Mouse (Mus musculus): ENCODE data around the gene Gm13285. TPM values are rescaled to one million over a fixed set of nuclear protein-coding genes. Genes with fewer than 3 reads are reported as not detected.
"Not testable (repeated sequence)": the region's sequence is repeated elsewhere in the genome, so short reads cannot be mapped to it uniquely, and the experiment has no call there.

Gene Gm13285
- polyA plus RNA-seq, 1 experiment from 2014 or later = 0.34 TPM

DNA sequence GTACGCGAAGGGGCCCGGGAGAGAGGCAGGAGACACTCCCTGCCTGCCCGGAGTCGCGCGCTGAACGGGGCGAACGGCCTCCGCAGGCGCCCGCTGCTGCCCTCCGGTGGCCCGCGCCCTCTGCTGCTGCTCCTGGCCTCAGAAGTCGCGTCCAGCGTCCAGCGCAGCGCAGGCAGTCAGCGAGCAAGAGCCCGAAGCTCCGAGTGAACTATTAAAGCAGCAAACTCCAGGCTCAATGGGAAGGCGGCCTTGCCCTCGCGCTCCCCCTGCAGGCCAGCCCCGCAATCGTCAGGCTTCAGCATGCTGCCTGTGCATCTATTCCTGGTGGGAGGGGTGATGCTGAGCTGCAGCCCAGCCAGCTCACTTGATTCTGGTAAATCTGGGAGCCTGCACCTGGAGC lies 22.8 kb upstream of the Gm13285 start, which contains the start of gene Gm13289:
Gene Gm13289 (plus strand): TSS at position 301 of the 400 bp plus-strand sequence.
- not testable (repeated sequence) for H3K9me3 ChIP-seq; H3K4me1 ChIP-seq; H3K27ac ChIP-seq; DNase-seq (ENCODE audit: low spot score); H3K27me3 ChIP-seq (ENCODE audit: insufficient read depth, poor library complexity, severe bottlenecking); H3K36me3 ChIP-seq; H3K4me3 ChIP-seq
- no CpG with 5 or more reads among the region's 29 CpGs for WGBS

DNA sequence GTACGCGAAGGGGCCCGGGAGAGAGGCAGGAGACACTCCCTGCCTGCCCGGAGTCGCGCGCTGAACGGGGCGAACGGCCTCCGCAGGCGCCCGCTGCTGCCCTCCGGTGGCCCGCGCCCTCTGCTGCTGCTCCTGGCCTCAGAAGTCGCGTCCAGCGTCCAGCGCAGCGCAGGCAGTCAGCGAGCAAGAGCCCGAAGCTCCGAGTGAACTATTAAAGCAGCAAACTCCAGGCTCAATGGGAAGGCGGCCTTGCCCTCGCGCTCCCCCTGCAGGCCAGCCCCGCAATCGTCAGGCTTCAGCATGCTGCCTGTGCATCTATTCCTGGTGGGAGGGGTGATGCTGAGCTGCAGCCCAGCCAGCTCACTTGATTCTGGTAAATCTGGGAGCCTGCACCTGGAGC lies 19.9 kb upstream of the Gm13285 start, which contains the start of gene Gm13272:
Gene Gm13272 (plus strand): TSS at position 301 of the 400 bp plus-strand sequence.
- H3K27ac ChIP-seq; H3K36me3 ChIP-seq; H3K9me3 ChIP-seq; H3K4me3 ChIP-seq; H3K4me1 ChIP-seq; H3K27me3 ChIP-seq (ENCODE audit: insufficient read depth, poor library complexity, severe bottlenecking); DNase-seq (ENCODE audit: low spot score): not testable (repeated sequence)
- WGBS = no CpG with 5 or more reads among the region's 29 CpGs

DNA sequence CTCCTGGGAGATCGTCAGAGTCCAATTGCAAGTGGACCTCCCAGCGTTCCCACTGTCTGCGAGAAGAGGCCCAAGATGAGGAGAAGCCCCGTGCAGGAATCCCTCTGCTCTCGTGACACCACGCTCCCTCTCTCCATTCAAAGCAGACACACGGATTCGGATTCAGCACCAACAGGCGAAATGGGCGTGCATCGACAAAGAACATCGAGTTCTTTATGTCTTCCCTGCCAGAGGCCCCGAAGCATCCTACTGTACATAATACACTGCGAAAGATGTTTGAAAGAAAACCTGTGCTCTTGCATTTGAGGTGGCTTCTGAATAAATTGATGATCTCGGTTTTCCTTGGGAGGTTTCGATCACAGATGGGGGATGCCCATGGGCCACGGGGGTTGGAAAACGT lies 19.1 kb upstream of the Gm13285 start:
- not testable (repeated sequence) for H3K4me3 ChIP-seq; DNase-seq (ENCODE audit: low spot score); H3K27ac ChIP-seq; H3K4me1 ChIP-seq; H3K36me3 ChIP-seq; H3K27me3 ChIP-seq (ENCODE audit: insufficient read depth, poor library complexity, severe bottlenecking); H3K9me3 ChIP-seq
- whole genome bisulfite sequencing = 39% methylated on average over 16 of the region's 18 CpGs

DNA sequence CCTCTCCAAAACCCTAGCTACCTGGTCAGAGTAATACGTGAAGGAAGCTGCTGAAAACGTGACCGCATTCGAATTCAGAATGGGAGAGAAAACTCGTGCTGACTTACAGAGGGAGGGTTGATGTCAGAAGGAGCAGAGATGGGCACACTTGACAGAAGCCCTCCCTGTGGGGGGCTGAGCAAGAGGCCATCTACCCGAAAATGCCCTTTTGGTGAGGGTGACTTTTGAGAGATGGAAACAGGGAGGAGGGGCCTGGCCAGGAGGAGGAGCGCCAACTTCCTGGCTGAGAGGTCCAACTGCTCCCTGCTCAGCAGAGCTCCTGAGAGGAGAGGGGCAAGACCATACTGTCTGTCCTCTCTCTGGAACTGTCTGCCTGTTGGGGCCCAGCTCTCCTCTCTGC lies 17.6 kb upstream of the Gm13285 start, which contains the start of gene Ifnz:
Gene Ifnz (plus strand): TSS at position 301 of the 400 bp plus-strand sequence.
- H3K36me3 ChIP-seq; H3K9me3 ChIP-seq; H3K27ac ChIP-seq; H3K27me3 ChIP-seq (ENCODE audit: insufficient read depth, poor library complexity, severe bottlenecking); DNase-seq (ENCODE audit: low spot score); H3K4me1 ChIP-seq; H3K4me3 ChIP-seq: not testable (repeated sequence)
- 19% methylated on average over 4 of the region's 7 CpGs for WGBS

DNA sequence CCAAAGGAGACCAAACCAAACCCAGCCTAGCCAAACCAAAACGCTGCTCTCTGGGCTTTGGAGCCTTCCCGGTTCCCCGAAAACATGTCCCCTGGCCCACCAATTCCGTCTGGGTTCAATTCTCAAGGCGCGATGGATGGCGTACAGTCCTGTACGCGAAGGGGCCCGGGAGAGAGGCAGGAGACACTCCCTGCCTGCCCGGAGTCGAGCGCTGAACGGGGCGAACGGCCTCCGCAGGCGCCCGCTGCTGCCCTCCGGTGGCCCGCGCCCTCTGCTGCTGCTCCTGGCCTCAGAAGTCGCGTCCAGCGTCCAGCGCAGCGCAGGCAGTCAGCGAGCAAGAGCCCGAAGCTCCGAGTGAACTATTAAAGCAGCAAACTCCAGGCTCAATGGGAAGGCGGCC lies 17.1 kb upstream of the Gm13285 start:
- not testable (repeated sequence) for DNase-seq (ENCODE audit: low spot score); H3K27me3 ChIP-seq (ENCODE audit: insufficient read depth, poor library complexity, severe bottlenecking); H3K27ac ChIP-seq; H3K4me3 ChIP-seq; H3K36me3 ChIP-seq; H3K9me3 ChIP-seq; H3K4me1 ChIP-seq
- 2% methylated on average over 17 of the region's 31 CpGs for WGBS

DNA sequence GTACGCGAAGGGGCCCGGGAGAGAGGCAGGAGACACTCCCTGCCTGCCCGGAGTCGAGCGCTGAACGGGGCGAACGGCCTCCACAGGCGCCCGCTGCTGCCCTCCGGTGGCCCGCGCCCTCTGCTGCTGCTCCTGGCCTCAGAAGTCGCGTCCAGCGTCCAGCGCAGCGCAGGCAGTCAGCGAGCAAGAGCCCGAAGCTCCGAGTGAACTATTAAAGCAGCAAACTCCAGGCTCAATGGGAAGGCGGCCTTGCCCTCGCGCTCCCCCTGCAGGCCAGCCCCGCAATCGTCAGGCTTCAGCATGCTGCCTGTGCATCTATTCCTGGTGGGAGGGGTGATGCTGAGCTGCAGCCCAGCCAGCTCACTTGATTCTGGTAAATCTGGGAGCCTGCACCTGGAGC lies 14.1 kb upstream of the Gm13285 start, which contains the start of gene Gm13276:
Gene Gm13276 (plus strand): TSS at position 301 of the 400 bp plus-strand sequence.
- H3K4me3 ChIP-seq; H3K27me3 ChIP-seq (ENCODE audit: insufficient read depth, poor library complexity, severe bottlenecking); DNase-seq (ENCODE audit: low spot score); H3K9me3 ChIP-seq; H3K27ac ChIP-seq; H3K4me1 ChIP-seq; H3K36me3 ChIP-seq: not testable (repeated sequence)
- WGBS = no CpG with 5 or more reads among the region's 27 CpGs

DNA sequence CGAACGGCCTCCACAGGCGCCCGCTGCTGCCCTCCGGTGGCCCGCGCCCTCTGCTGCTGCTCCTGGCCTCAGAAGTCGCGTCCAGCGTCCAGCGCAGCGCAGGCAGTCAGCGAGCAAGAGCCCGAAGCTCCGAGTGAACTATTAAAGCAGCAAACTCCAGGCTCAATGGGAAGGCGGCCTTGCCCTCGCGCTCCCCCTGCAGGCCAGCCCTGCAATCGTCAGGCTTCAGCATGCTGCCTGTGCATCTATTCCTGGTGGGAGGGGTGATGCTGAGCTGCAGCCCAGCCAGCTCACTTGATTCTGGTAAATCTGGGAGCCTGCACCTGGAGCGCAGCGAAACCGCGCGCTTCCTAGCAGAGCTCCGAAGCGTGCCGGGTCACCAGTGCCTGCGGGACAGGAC lies 11.1 kb upstream of the Gm13285 start, which contains the start of gene Gm13277:
Gene Gm13277 (plus strand): TSS at position 231 of the 400 bp plus-strand sequence.
- not testable (repeated sequence) for DNase-seq (ENCODE audit: low spot score); H3K36me3 ChIP-seq; H3K27ac ChIP-seq; H3K4me1 ChIP-seq; H3K4me3 ChIP-seq; H3K9me3 ChIP-seq; H3K27me3 ChIP-seq (ENCODE audit: insufficient read depth, poor library complexity, severe bottlenecking)
- WGBS = 0% methylated on average over 3 of the region's 28 CpGs

DNA sequence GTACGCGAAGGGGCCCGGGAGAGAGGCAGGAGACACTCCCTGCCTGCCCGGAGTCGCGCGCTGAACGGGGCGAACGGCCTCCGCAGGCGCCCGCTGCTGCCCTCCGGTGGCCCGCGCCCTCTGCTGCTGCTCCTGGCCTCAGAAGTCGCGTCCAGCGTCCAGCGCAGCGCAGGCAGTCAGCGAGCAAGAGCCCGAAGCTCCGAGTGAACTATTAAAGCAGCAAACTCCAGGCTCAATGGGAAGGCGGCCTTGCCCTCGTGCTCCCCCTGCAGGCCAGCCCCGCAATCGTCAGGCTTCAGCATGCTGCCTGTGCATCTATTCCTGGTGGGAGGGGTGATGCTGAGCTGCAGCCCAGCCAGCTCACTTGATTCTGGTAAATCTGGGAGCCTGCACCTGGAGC lies 8.2 kb upstream of the Gm13285 start, which contains the start of gene Gm13278:
Gene Gm13278 (plus strand): TSS at position 301 of the 400 bp plus-strand sequence.
- H3K9me3 ChIP-seq; DNase-seq (ENCODE audit: low spot score); H3K4me3 ChIP-seq; H3K27ac ChIP-seq; H3K27me3 ChIP-seq (ENCODE audit: insufficient read depth, poor library complexity, severe bottlenecking); H3K4me1 ChIP-seq; H3K36me3 ChIP-seq: not testable (repeated sequence)
- no CpG with 5 or more reads among the region's 28 CpGs for WGBS

DNA sequence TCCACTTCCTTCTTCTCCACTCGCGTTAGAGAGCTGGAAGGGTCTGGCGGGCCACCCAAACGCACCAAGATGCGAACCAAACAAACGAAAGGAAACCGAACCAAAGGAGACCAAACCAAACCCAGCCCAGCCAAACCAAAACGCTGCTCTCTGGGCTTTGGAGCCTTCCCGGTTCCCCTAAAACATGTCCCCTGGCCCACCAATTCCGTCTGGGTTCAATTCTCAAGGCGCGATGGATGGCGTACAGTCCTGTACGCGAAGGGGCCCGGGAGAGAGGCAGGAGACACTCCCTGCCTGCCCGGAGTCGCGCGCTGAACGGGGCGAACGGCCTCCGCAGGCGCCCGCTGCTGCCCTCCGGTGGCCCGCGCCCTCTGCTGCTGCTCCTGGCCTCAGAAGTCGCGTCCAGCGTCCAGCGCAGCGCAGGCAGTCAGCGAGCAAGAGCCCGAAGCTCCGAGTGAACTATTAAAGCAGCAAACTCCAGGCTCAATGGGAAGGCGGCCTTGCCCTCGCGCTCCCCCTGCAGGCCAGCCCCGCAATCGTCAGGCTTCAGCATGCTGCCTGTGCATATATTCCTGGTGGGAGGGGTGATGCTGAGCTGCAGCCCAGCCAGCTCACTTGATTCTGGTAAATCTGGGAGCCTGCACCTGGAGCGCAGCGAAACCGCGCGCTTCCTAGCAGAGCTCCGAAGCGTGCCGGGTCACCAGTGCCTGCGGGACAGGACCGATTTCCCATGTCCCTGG lies 5.4 kb upstream of the Gm13285 start, which contains the start of gene Gm13275:
Gene Gm13275 (plus strand): TSS at position 552 of the 740 bp plus-strand sequence.
- under 1% methylated on average over 19 of the region's 52 CpGs for WGBS
- not testable (repeated sequence) for H3K9me3 ChIP-seq; H3K27me3 ChIP-seq (ENCODE audit: insufficient read depth, poor library complexity, severe bottlenecking); DNase-seq (ENCODE audit: low spot score); H3K4me1 ChIP-seq; H3K36me3 ChIP-seq; H3K4me3 ChIP-seq; H3K27ac ChIP-seq

DNA sequence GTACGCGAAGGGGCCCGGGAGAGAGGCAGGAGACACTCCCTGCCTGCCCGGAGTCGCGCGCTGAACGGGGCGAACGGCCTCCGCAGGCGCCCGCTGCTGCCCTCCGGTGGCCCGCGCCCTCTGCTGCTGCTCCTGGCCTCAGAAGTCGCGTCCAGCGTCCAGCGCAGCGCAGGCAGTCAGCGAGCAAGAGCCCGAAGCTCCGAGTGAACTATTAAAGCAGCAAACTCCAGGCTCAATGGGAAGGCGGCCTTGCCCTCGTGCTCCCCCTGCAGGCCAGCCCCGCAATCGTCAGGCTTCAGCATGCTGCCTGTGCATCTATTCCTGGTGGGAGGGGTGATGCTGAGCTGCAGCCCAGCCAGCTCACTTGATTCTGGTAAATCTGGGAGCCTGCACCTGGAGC lies 2.4 kb upstream of the Gm13285 start, which contains the start of gene Gm13279:
Gene Gm13279 (plus strand): TSS at position 301 of the 400 bp plus-strand sequence.
- not testable (repeated sequence) for H3K36me3 ChIP-seq; H3K27ac ChIP-seq; H3K27me3 ChIP-seq (ENCODE audit: insufficient read depth, poor library complexity, severe bottlenecking); H3K9me3 ChIP-seq; H3K4me1 ChIP-seq; H3K4me3 ChIP-seq; DNase-seq (ENCODE audit: low spot score)
- WGBS = no CpG with 5 or more reads among the region's 28 CpGs

DNA sequence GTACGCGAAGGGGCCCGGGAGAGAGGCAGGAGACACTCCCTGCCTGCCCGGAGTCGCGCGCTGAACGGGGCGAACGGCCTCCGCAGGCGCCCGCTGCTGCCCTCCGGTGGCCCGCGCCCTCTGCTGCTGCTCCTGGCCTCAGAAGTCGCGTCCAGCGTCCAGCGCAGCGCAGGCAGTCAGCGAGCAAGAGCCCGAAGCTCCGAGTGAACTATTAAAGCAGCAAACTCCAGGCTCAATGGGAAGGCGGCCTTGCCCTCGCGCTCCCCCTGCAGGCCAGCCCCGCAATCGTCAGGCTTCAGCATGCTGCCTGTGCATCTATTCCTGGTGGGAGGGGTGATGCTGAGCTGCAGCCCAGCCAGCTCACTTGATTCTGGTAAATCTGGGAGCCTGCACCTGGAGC lies 3.5 kb downstream of the Gm13285 start, which contains the start of gene Gm13287:
Gene Gm13287 (plus strand): TSS at position 301 of the 400 bp plus-strand sequence.
- H3K27ac ChIP-seq; H3K4me1 ChIP-seq; H3K9me3 ChIP-seq; DNase-seq (ENCODE audit: low spot score); H3K36me3 ChIP-seq; H3K27me3 ChIP-seq (ENCODE audit: insufficient read depth, poor library complexity, severe bottlenecking); H3K4me3 ChIP-seq: not testable (repeated sequence)
- no CpG with 5 or more reads among the region's 29 CpGs for WGBS

DNA sequence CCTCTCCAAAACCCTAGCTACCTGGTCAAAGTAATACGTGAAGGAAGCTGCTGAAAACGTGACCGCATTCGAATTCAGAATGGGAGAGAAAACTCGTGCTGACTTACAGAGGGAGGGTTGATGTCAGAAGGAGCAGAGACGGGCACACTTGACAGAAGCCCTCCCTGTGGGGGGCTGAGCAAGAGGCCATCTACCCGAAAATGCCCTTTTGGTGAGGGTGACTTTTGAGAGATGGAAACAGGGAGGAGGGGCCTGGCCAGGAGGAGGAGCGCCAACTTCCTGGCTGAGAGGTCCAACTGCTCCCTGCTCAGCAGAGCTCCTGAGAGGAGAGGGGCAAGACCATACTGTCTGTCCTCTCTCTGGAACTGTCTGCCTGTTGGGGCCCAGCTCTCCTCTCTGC lies 5.8 kb downstream of the Gm13285 start, which contains the start of gene Gm13288:
Gene Gm13288 (plus strand): TSS at position 301 of the 400 bp plus-strand sequence.
- not testable (repeated sequence) for DNase-seq (ENCODE audit: low spot score); H3K4me1 ChIP-seq; H3K27me3 ChIP-seq (ENCODE audit: insufficient read depth, poor library complexity, severe bottlenecking); H3K36me3 ChIP-seq; H3K9me3 ChIP-seq; H3K27ac ChIP-seq
- no CpG with 5 or more reads among the region's 8 CpGs for WGBS
- H3K4me3 ChIP-seq = peak within 1 kb of the TSS; percentile 33; the same call in 1 of the 2 replicates

DNA sequence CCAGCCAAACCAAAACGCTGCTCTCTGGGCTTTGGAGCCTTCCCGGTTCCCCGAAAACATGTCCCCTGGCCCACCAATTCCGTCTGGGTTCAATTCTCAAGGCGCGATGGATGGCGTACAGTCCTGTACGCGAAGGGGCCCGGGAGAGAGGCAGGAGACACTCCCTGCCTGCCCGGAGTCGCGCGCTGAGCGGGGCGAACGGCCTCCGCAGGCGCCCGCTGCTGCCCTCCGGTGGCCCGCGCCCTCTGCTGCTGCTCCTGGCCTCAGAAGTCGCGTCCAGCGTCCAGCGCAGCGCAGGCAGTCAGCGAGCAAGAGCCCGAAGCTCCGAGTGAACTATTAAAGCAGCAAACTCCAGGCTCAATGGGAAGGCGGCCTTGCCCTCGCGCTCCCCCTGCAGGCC lies 6.3 kb downstream of the Gm13285 start:
- WGBS = 0% methylated on average over 17 of the region's 34 CpGs

More for the DNA sequence above, 6.3 kb downstream of the Gm13285 start:
- DNase-seq (ENCODE audit: low spot score); H3K36me3 ChIP-seq; H3K27me3 ChIP-seq (ENCODE audit: insufficient read depth, poor library complexity, severe bottlenecking); H3K27ac ChIP-seq; H3K9me3 ChIP-seq; H3K4me1 ChIP-seq: not testable (repeated sequence)
- peak overlapping the region; percentile 33; the same call in 1 of the 2 replicates for H3K4me3 ChIP-seq

Measured in heart, embryonic 10.5 days (tissue).